Mouse (Mus musculus): Measurements from ENCODE around the gene Mdm1. TPM values are rescaled to one million over a fixed set of nuclear protein-coding genes. Genes with fewer than 3 reads are reported as not detected.

Gene Mdm1
- total RNA-seq (2017) = 38.3 and 68.5 TPM in 2 replicates

- peak; percentile 99 for ATAC-seq (replicated peaks; ENCODE audit: low read depth, poor library complexity, severe bottlenecking)
Observed at GRCm38 (mm10) chr10:118141018-118141883, at the start of gene Mdm1. Mdm1 (plus strand) TSS chr10:118141811.

DNA sequence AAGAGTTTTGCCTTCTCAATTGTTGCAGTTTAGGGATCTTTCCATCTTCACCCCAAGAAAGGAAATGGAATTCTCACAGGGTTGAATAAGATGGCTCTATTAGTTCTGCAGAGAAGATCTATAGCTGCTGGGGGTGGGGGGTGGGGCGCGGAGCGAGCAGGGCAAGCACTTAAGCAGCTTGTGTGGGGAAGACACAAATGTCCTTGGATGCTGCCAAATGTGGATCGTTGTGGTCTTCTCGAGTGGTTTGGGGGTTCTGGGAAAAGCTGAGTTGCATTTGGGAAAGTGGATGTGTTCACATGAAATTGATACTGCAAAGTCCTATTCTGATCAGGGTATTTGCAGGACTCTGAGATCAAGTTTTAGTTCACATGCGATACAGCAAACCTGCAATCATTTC, 48.9 kb upstream of the Mdm1 start:
- ATAC-seq (replicated peaks; ENCODE audit: low read depth, poor library complexity, severe bottlenecking) = no peak

GRCm38 (mm10) chr10:118093728-118094127, 47.9 kb upstream of the Mdm1 start:
- ATAC-seq (replicated peaks; ENCODE audit: low read depth, poor library complexity, severe bottlenecking) = no peak

GRCm38 (mm10) chr10:118094853-118095252, 46.8 kb upstream of the Mdm1 start:
- no peak for ATAC-seq (replicated peaks; ENCODE audit: low read depth, poor library complexity, severe bottlenecking)

DNA sequence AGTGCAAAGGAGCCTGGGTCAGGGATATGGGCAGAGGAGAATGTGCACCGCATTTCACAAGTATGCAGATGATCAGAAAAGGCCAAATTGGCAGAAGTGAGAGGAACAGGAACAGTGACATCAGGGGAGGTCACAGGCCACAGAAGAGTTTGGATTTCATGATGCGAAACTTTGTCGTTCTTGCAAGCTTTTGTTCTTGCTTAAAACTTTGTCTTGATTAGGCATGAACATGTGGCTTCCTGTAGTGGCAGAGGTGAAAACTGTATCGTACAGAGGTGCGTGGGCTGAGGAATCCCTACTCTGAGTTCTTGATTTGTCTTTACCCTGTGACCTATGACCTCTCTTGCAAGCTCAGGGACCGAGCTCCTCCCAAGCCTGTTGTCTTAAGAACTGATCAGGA, 45.4 kb upstream of the Mdm1 start:
- ATAC-seq (replicated peaks; ENCODE audit: low read depth, poor library complexity, severe bottlenecking) = no peak

- peak; percentile 57 for ATAC-seq (replicated peaks; ENCODE audit: low read depth, poor library complexity, severe bottlenecking)
Observed at GRCm38 (mm10) chr10:118097898-118098297, 43.7 kb upstream of the Mdm1 start.

- peak; percentile 22 for ATAC-seq (replicated peaks; ENCODE audit: low read depth, poor library complexity, severe bottlenecking)
Observed at GRCm38 (mm10) chr10:118100570-118100969, 41.0 kb upstream of the Mdm1 start.

GRCm38 (mm10) chr10:118101056-118101455, 40.6 kb upstream of the Mdm1 start:
- no peak for ATAC-seq (replicated peaks; ENCODE audit: low read depth, poor library complexity, severe bottlenecking)

DNA sequence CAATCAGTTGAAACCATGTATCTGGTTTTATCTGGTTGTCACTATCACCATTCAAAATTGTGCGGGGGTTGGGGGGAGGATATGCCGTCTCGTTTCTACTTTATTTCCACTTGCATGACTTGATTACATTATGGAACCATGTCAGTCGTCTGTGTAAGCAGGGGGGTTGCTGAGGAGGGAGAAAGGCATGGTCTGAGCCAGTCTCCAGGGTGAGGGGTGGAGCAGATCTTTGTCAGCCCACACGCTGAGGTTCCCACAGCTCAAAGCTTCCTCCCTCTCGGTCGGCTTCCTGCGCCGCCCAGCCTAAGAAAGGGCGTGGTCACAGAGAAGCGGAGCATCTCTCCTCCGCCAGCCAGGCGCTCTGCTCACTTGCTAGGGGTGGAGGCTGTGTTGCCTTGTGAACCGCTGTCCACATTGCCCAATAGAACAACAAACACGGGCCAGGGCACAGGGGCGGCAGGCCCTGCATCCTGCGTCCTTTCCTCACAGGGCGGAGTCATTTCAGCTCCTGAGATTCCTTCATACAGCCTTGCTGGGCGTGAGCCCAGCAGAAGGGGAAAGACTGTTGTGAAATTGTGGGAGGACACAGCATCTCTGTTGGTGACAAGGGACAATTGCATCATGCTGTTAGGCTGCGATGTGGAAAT, 38.5 kb upstream of the Mdm1 start:
- peak; percentile 89 for ATAC-seq (replicated peaks; ENCODE audit: low read depth, poor library complexity, severe bottlenecking)

GRCm38 (mm10) chr10:118103906-118104305, 37.7 kb upstream of the Mdm1 start:
- ATAC-seq (replicated peaks; ENCODE audit: low read depth, poor library complexity, severe bottlenecking) = no peak

DNA sequence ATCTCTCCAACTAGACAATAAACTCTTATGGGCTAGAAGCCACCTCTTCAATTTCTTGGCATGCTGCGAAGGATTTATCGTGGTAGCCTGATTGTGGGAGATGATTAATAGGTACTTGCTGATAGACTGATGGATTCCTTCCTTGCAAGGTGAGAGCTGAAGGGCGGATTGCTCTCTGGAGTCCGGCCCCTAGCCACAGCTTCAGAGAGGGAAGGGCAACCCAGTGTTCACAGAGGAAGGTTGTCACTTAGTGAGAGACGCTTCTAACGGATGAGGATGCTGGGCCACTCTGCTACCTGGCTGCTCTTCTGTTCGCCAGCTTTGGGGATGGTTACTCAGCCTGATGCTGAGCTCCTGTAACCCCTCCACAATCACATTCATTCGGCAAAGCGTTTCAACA, 34.6 kb upstream of the Mdm1 start:
- no peak for ATAC-seq (replicated peaks; ENCODE audit: low read depth, poor library complexity, severe bottlenecking)

DNA sequence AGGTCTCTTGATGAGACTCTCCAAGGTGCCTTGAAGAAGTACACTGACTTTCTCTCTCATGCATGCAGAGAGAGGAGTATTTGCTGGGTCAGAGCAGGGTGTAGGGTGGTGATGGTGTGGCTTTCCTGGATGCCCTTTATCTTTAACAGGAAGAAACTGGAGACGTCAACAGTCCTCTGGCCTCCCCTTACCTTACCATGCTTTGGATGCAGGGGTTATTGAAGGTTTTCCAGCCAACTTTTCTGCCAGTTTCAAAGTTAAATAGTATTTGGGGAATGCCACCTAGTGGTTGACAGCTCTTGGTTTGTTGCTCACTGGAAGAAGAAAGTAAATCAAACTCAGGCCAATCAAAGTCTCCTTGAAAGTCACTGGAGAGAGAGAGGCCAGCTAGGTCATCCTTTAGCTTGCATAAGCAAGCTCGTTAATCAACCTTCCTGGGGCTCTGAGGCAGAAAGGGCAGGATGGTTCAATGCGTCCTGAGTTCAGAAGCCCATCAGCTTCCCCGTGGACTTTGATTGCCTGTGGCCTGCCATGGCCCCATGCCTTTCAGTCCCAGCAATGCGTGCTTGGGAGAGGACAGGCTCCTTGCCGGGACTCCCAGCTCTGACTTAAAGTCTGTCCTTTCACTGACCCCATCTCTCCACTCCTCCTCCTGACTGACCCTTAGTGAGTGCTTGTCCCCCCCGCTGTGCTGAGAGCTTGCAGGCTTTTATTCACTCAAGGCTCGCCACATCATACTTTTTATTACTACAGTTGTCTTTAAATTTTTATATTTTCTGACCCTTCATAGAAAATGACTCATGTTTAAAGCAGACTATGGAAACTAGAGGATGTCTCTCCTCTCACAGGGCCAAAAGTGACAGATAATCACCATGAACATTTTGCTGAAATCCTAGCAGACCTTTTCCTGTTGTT, 31.3 kb upstream of the Mdm1 start:
- peak; percentile 68 for ATAC-seq (replicated peaks; ENCODE audit: low read depth, poor library complexity, severe bottlenecking)

GRCm38 (mm10) chr10:118110921-118111301, 30.7 kb upstream of the Mdm1 start:
- ATAC-seq (replicated peaks; ENCODE audit: low read depth, poor library complexity, severe bottlenecking) = no peak

DNA sequence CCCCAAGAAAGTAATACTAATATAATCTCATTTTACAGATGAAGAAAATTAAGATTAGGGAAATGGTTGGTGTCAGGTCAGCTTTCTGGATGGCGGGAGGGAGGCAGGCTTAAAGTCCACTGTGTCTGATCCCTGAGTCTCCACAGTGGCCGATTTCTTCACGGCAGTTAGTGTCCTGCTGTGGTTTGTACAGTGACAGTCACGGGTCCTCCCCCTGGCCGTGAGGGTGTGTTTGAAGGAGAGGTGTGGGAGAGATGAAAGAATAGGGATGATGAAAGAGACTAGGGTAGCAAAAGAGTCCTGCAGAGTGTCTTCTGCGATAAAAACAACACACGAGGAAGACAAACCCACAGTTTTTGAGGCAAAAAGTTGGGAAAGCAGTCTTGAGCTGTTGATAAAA, 30.0 kb upstream of the Mdm1 start:
- no peak for ATAC-seq (replicated peaks; ENCODE audit: low read depth, poor library complexity, severe bottlenecking)

GRCm38 (mm10) chr10:118112294-118112893, 29.2 kb upstream of the Mdm1 start:
- ATAC-seq (replicated peaks; ENCODE audit: low read depth, poor library complexity, severe bottlenecking) = no peak

GRCm38 (mm10) chr10:118113256-118113682, 28.3 kb upstream of the Mdm1 start:
- ATAC-seq (replicated peaks; ENCODE audit: low read depth, poor library complexity, severe bottlenecking) = no peak

GRCm38 (mm10) chr10:118114271-118114670, 27.3 kb upstream of the Mdm1 start:
- ATAC-seq (replicated peaks; ENCODE audit: low read depth, poor library complexity, severe bottlenecking) = 0 out of 2 replicates have a peak, but pooled peaks have one; percentile 56

DNA sequence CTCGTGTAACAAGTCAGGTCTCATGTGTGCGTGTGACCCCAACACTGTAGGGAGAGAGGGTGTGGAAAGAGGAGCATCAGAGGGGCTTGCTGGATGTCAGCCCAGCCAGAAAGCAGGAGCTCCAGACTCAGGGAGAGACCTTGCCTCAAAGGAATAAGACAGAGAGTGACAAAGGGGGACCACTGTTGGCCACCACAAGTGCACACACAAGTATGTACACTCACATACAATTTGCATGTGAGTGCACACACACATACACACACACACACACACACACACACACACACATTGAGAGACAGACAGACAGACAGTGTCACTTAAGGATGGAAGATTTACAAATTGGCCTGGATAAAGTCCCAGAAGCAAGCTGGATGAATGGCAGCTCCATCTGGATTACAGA, 25.2 kb upstream of the Mdm1 start:
- ATAC-seq (replicated peaks; ENCODE audit: low read depth, poor library complexity, severe bottlenecking) = no peak

DNA sequence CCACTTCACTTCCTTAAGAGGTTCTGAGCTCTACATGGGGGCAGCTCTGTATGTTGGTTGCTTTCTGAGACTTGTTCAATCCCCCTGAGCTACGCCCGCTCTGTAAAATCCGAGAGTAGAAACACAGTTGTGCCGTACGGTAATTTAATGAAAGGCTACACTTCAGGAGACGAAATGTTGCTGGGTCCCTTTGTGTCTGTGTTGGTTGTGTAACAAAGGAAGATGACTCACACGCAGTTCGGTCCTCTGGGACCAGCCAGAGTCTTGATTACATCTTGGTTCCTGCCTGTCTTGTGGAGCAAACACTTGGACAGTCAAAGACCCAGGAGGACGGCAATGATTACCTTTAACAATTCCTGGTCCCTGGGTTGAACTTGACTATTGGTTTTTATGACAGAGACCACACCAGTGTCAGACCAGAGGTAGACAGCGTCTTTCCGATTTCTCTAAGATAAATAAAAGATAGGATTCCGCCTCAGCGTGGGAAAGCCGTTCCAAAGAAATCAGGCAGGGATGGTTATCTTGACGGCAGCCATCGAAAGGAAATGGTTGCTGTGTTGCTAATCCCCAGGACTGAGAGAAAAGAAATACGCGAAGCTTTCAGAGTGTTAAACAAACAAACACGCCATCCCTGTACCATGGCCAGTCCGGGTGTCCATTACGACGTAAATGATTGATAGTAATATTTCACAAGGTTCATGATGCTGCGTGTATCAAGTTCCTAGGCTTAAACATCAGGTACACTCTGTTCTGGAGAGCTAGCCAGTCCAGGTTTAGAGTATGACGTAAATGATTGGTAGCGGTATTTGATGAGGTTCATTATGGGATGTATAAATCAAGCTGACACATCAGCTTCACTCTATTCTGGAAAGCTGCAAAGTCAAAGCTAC, 20.3 kb upstream of the Mdm1 start:
- peak; percentile 56; the same call in 1 of the 2 replicates for ATAC-seq (replicated peaks; ENCODE audit: low read depth, poor library complexity, severe bottlenecking)

Data from common myeloid progenitor, adult 5-6 weeks (primary cell).